Mouse (Mus musculus): ENCODE measurements around the gene Sept9. TPM values are rescaled to one million over a fixed set of nuclear protein-coding genes. Genes with fewer than 3 reads are reported as not detected.

Sept9 gene
- polyA plus RNA-seq, 1 experiment from 2014 or later: 182 TPM

DNA sequence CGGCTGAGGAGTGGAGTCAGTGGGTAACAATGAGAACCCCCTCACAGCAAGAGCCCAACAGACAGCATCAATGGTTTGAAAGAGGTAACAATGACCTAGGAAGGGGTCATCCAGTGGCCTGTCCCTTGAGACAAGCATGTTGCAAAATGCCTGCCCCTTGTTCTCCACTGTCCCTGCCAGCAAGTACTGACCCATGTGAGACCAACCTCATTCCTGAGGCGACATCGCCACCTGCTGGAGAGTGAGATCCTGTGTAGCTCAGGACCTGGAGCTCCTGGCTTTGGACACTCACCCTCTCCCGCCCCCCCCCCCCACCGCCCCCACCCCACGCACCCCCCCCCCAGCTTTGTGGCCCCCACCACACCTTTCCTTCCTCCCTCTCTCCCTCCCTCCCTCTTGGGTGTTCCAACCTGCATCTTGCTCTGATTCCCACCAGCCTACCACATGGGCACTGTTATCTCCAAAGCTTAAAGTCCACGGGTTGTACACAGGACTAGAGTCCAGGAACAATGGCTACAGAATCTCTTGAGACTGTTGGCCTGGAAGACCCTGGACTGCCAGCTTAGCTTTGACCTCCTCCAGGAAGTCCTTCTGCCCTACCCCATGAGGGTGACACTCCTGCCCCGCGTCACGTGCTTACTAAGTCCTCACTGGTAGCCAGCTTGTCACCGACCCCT is 22.0 kb upstream of the Sept9 start:
- WGBS: 60% methylated on average over 8 of the region's 11 CpGs

GRCm38 (mm10) chr11:117179902-117180301 is 19.6 kb upstream of the Sept9 start:
- H3K4me1 ChIP-seq (ENCODE audit: control insufficient read depth, insufficient read depth, low read length): no peaks in the 10 kb centered on the region
- DNase-seq (ENCODE audit: low spot score) (no peak), ATAC-seq (replicated peaks; ENCODE audit: insufficient number of reproducible peaks, low FRiP score, low TSS enrichment, low read depth) (no peak)
- no peaks in the 10 kb centered on the region for H3K9me3 ChIP-seq (replicated peaks; ENCODE audit: control insufficient read depth, low read length)
- H3K27me3 ChIP-seq (ENCODE audit: control insufficient read depth, insufficient read depth, low read length): no peaks in the 10 kb centered on the region
- no peak overlapping the region for H3K27ac ChIP-seq (replicated peaks; ENCODE audit: low read depth, low read length)
- no peak overlapping the region for H3K4me2 ChIP-seq (ENCODE audit: low read depth, low read length)
- H3K36me3 ChIP-seq (replicated peaks; ENCODE audit: control insufficient read depth, insufficient read depth, low read depth, low read length): no peaks in the 10 kb centered on the region; the same call in 1 of the 2 replicates
- no peak overlapping the region for H3K4me3 ChIP-seq (ENCODE audit: low read depth, low read length)
- no peak overlapping the region for H3K9ac ChIP-seq (replicated peaks; ENCODE audit: low read length)
- WGBS: 80% methylated on average over 5 of the region's 5 CpGs

More for the DNA sequence above, 22.0 kb upstream of the Sept9 start:
- no peak overlapping the region for H3K27ac ChIP-seq (replicated peaks; ENCODE audit: low read depth, low read length)
- no peaks in the 10 kb centered on the region; the same call in 1 of the 2 replicates for H3K36me3 ChIP-seq (replicated peaks; ENCODE audit: control insufficient read depth, insufficient read depth, low read depth, low read length)
- DNase-seq (ENCODE audit: low spot score) (peak; percentile 89), ATAC-seq (replicated peaks; ENCODE audit: insufficient number of reproducible peaks, low FRiP score, low TSS enrichment, low read depth) (0 out of 2 replicates have a peak, but pooled peaks have one; percentile 41)
- H3K27me3 ChIP-seq (ENCODE audit: control insufficient read depth, insufficient read depth, low read length): no peaks in the 10 kb centered on the region
- no peak overlapping the region for H3K4me2 ChIP-seq (ENCODE audit: low read depth, low read length)
- no peak overlapping the region for H3K9ac ChIP-seq (replicated peaks; ENCODE audit: low read length)
- H3K9me3 ChIP-seq (replicated peaks; ENCODE audit: control insufficient read depth, low read length): no peaks in the 10 kb centered on the region
- H3K4me3 ChIP-seq (ENCODE audit: low read depth, low read length): no peak overlapping the region
- no peaks in the 10 kb centered on the region for H3K4me1 ChIP-seq (ENCODE audit: control insufficient read depth, insufficient read depth, low read length)

- no peaks in the 10 kb centered on the region; the same call in 1 of the 2 replicates for H3K36me3 ChIP-seq (replicated peaks; ENCODE audit: control insufficient read depth, insufficient read depth, low read depth, low read length)
- 76% methylated on average over 3 of the region's 3 CpGs for WGBS
- ATAC-seq (replicated peaks; ENCODE audit: insufficient number of reproducible peaks, low FRiP score, low TSS enrichment, low read depth) (no peak), DNase-seq (ENCODE audit: low spot score) (no peak)
- H3K4me3 ChIP-seq (ENCODE audit: low read depth, low read length): no peak overlapping the region
- no peak overlapping the region for H3K9ac ChIP-seq (replicated peaks; ENCODE audit: low read length)
- H3K4me2 ChIP-seq (ENCODE audit: low read depth, low read length): no peak overlapping the region
- no peaks in the 10 kb centered on the region for H3K9me3 ChIP-seq (replicated peaks; ENCODE audit: control insufficient read depth, low read length)
- H3K4me1 ChIP-seq (ENCODE audit: control insufficient read depth, insufficient read depth, low read length): no peaks in the 10 kb centered on the region
- no peak overlapping the region for H3K27ac ChIP-seq (replicated peaks; ENCODE audit: low read depth, low read length)
- no peaks in the 10 kb centered on the region for H3K27me3 ChIP-seq (ENCODE audit: control insufficient read depth, insufficient read depth, low read length)
Measured at GRCm38 (mm10) chr11:117182808-117183207, 16.7 kb upstream of the Sept9 start.

DNA sequence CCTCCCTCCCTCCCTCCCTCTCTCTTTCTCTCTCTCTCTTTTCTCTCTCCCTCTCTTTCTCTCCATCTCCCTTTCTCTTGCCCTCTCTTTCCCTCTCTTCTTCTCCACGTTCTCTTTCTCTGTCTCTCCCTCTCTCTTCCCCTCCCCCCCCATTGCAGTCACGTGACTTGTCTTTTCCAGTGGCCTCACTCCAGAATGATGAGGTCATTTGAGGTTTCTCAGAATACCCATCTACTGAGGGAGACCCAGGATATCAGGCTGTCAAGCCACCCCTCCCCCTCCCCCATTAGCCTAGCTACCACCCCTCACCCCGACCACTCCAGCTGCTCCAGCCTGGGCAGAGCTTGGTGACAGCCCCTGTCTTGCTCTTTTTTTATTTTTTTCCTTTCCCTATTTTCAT is 16.2 kb upstream of the Sept9 start:
- Histone ChIP-seq H3K27ac (replicated peaks; ENCODE audit: low read depth, low read length) (no peak overlapping the region), H3K4me3 (ENCODE audit: low read depth, low read length) (no peak overlapping the region), H3K4me1 (ENCODE audit: control insufficient read depth, insufficient read depth, low read length) (no peaks in the 10 kb centered on the region), H3K9ac (replicated peaks; ENCODE audit: low read length) (no peak overlapping the region), H3K4me2 (ENCODE audit: low read depth, low read length) (no peak overlapping the region), H3K27me3 (ENCODE audit: control insufficient read depth, insufficient read depth, low read length) (no peaks in the 10 kb centered on the region), H3K9me3 (replicated peaks; ENCODE audit: control insufficient read depth, low read length) (no peaks in the 10 kb centered on the region), H3K36me3 (replicated peaks; ENCODE audit: control insufficient read depth, insufficient read depth, low read depth, low read length) (no peaks in the 10 kb centered on the region; the same call in 1 of the 2 replicates)
- DNase-seq (ENCODE audit: low spot score): no peak
- no peak for ATAC-seq (replicated peaks; ENCODE audit: insufficient number of reproducible peaks, low FRiP score, low TSS enrichment, low read depth)
- WGBS: 67% methylated on average over 2 of the region's 3 CpGs

- no peaks in the 10 kb centered on the region for H3K4me1 ChIP-seq (ENCODE audit: control insufficient read depth, insufficient read depth, low read length)
- H3K27ac ChIP-seq (replicated peaks; ENCODE audit: low read depth, low read length): no peak overlapping the region
- no peaks in the 10 kb centered on the region for H3K27me3 ChIP-seq (ENCODE audit: control insufficient read depth, insufficient read depth, low read length)
- ATAC-seq (replicated peaks; ENCODE audit: insufficient number of reproducible peaks, low FRiP score, low TSS enrichment, low read depth): no peak
- no peak overlapping the region for H3K9ac ChIP-seq (replicated peaks; ENCODE audit: low read length)
- H3K36me3 ChIP-seq (replicated peaks; ENCODE audit: control insufficient read depth, insufficient read depth, low read depth, low read length): no peaks in the 10 kb centered on the region; the same call in 1 of the 2 replicates
- WGBS: 83% methylated on average over 5 of the region's 5 CpGs
- H3K9me3 ChIP-seq (replicated peaks; ENCODE audit: control insufficient read depth, low read length): no peaks in the 10 kb centered on the region
- DNase-seq (ENCODE audit: low spot score): no peak
- H3K4me2 ChIP-seq (ENCODE audit: low read depth, low read length): no peak overlapping the region
- H3K4me3 ChIP-seq (ENCODE audit: low read depth, low read length): no peak overlapping the region
Measured at GRCm38 (mm10) chr11:117183841-117184240, 15.6 kb upstream of the Sept9 start.

GRCm38 (mm10) chr11:117185076-117185933 is 14.2 kb upstream of the Sept9 start:
- DNase-seq (ENCODE audit: low spot score) (peak; percentile 26), ATAC-seq (replicated peaks; ENCODE audit: insufficient number of reproducible peaks, low FRiP score, low TSS enrichment, low read depth) (no peak)
- Histone ChIP-seq H3K4me1 (ENCODE audit: control insufficient read depth, insufficient read depth, low read length) (no peaks in the 10 kb centered on the region), H3K9me3 (replicated peaks; ENCODE audit: control insufficient read depth, low read length) (no peaks in the 10 kb centered on the region), H3K36me3 (replicated peaks; ENCODE audit: control insufficient read depth, insufficient read depth, low read depth, low read length) (no peaks in the 10 kb centered on the region; the same call in 1 of the 2 replicates), H3K27me3 (ENCODE audit: control insufficient read depth, insufficient read depth, low read length) (no peaks in the 10 kb centered on the region), H3K4me3 (ENCODE audit: low read depth, low read length) (no peak overlapping the region), H3K27ac (replicated peaks; ENCODE audit: low read depth, low read length) (no peak overlapping the region; the same call in 1 of the 2 replicates), H3K9ac (replicated peaks; ENCODE audit: low read length) (no peak overlapping the region), H3K4me2 (ENCODE audit: low read depth, low read length) (no peak overlapping the region)
- 63% methylated on average over 21 of the region's 21 CpGs for WGBS

- DNase-seq (ENCODE audit: low spot score) (no peak), ATAC-seq (replicated peaks; ENCODE audit: insufficient number of reproducible peaks, low FRiP score, low TSS enrichment, low read depth) (no peak)
- Histone ChIP-seq H3K4me3 (ENCODE audit: low read depth, low read length) (no peak overlapping the region), H3K27ac (replicated peaks; ENCODE audit: low read depth, low read length) (no peak overlapping the region), H3K4me2 (ENCODE audit: low read depth, low read length) (no peak overlapping the region), H3K36me3 (replicated peaks; ENCODE audit: control insufficient read depth, insufficient read depth, low read depth, low read length) (no peaks in the 10 kb centered on the region), H3K9ac (replicated peaks; ENCODE audit: low read length) (no peak overlapping the region), H3K4me1 (ENCODE audit: control insufficient read depth, insufficient read depth, low read length) (no peaks in the 10 kb centered on the region), H3K9me3 (replicated peaks; ENCODE audit: control insufficient read depth, low read length) (no peaks in the 10 kb centered on the region), H3K27me3 (ENCODE audit: control insufficient read depth, insufficient read depth, low read length) (no peaks in the 10 kb centered on the region)
- 53% methylated on average over 5 of the region's 5 CpGs for WGBS
Measured at GRCm38 (mm10) chr11:117191524-117191923, 7.9 kb upstream of the Sept9 start.

GRCm38 (mm10) chr11:117194475-117194937 is 5.0 kb upstream of the Sept9 start:
- Histone ChIP-seq H3K4me1 (ENCODE audit: control insufficient read depth, insufficient read depth, low read length) (peaks cover 3% of the 10 kb centered on the region), H3K9ac (replicated peaks; ENCODE audit: low read length) (no peak overlapping the region), H3K4me2 (ENCODE audit: low read depth, low read length) (no peak overlapping the region), H3K9me3 (replicated peaks; ENCODE audit: control insufficient read depth, low read length) (no peaks in the 10 kb centered on the region), H3K27ac (replicated peaks; ENCODE audit: low read depth, low read length) (no peak overlapping the region), H3K36me3 (replicated peaks; ENCODE audit: control insufficient read depth, insufficient read depth, low read depth, low read length) (no peaks in the 10 kb centered on the region), H3K4me3 (ENCODE audit: low read depth, low read length) (no peak overlapping the region), H3K27me3 (ENCODE audit: control insufficient read depth, insufficient read depth, low read length) (peaks cover 15% of the 10 kb centered on the region)
- DNase-seq (ENCODE audit: low spot score): no peak
- 82% methylated on average over 11 of the region's 11 CpGs for WGBS
- ATAC-seq (replicated peaks; ENCODE audit: insufficient number of reproducible peaks, low FRiP score, low TSS enrichment, low read depth): no peak

Data from embryonic facial prominence, embryonic 11.5 days (tissue).